Mouse (Mus musculus) midbrain, embryonic 14.5 days (tissue): Measurements from ENCODE around the gene Cma2. TPM values are rescaled to one million over a fixed set of nuclear protein-coding genes. Genes with fewer than 3 reads are reported as not detected.

Experiments
- ATAC-seq: fragments of 200-750 bp; cut with Nextera tagmentation; 2 replicates; pipeline ENCODE4 v1.8.0; 2017; ENCODE audit warnings: moderate number of reproducible peaks, moderate library complexity; ENCODE audit not compliant: low FRiP score, low TSS enrichment
- DNase-seq: peaks from one replicate; pipeline ENCODE4 v3.0.0-alpha.2; 2015
- H3K27ac ChIP-seq: fragments of 300-500 bp; sonication (generic); replicated peaks from 2 replicates; pipeline ENCODE4 v1.5.1; 2014; ENCODE audit warnings: mild to moderate bottlenecking, low read depth, low read length, moderate library complexity
- H3K27me3 ChIP-seq: fragments of 300-500 bp; sonication (generic); 2 replicates; pipeline ENCODE4 v1.6.1; 2014; ENCODE audit warnings: low read length, control low read depth, mixed read lengths; ENCODE audit not compliant: control insufficient read depth, insufficient read depth
- H3K36me3 ChIP-seq: fragments of 300-500 bp; sonication (generic); 2 replicates; pipeline ENCODE4 v1.6.1; 2014; ENCODE audit warnings: low read length, control low read depth; ENCODE audit not compliant: control insufficient read depth, insufficient read depth
- H3K4me1 ChIP-seq: fragments of 300-500 bp; sonication (generic); 2 replicates; pipeline ENCODE4 v1.6.1; 2014; ENCODE audit warnings: mild to moderate bottlenecking, antibody characterized with exemption, low read length, control low read depth; ENCODE audit not compliant: control insufficient read depth, insufficient read depth
- H3K4me2 ChIP-seq: fragments of 300-500 bp; sonication (generic); 2 replicates; pipeline ENCODE4 v1.6.1; 2014; ENCODE audit warnings: mild to moderate bottlenecking, low read length, moderate library complexity
- H3K4me3 ChIP-seq: fragments of 300-500 bp; sonication (generic); replicated peaks from 2 replicates; pipeline ENCODE4 v1.5.1; 2014; ENCODE audit warnings: low read depth, low read length
- H3K9ac ChIP-seq: fragments of 300-500 bp; sonication (generic); replicated peaks from 2 replicates; pipeline ENCODE4 v1.6.1; 2014; ENCODE audit warnings: mild to moderate bottlenecking, low read length, moderate library complexity
- H3K9me3 ChIP-seq: fragments of 300-500 bp; sonication (generic); 2 replicates; pipeline ENCODE4 v1.6.1; 2016; ENCODE audit warnings: low read length, control low read depth, mixed read lengths; ENCODE audit not compliant: control insufficient read depth
- WGBS: fragments of 180-500 bp; shearing (Covaris S2); extraction: QIAGEN DNeasy Blood & Tissue Kit; methylation state at CpG from one replicate; pipeline ENCODE4 v1.1.7; 2014; 5-methylcytosine and 5-hydroxymethylcytosine counted together
- polyA plus RNA-seq: library from polyadenylated mRNA; unstranded; fragments of >200 nt; fragmentation: Nextera tagmentation; extraction: Ambion mirVana; gene quantifications from 2 replicates; pipeline ENCODE4 v1.2.1, GENCODE M21; 2014

The Cma2 gene
- not detected in 2 replicates for polyA plus RNA-seq

DNA sequence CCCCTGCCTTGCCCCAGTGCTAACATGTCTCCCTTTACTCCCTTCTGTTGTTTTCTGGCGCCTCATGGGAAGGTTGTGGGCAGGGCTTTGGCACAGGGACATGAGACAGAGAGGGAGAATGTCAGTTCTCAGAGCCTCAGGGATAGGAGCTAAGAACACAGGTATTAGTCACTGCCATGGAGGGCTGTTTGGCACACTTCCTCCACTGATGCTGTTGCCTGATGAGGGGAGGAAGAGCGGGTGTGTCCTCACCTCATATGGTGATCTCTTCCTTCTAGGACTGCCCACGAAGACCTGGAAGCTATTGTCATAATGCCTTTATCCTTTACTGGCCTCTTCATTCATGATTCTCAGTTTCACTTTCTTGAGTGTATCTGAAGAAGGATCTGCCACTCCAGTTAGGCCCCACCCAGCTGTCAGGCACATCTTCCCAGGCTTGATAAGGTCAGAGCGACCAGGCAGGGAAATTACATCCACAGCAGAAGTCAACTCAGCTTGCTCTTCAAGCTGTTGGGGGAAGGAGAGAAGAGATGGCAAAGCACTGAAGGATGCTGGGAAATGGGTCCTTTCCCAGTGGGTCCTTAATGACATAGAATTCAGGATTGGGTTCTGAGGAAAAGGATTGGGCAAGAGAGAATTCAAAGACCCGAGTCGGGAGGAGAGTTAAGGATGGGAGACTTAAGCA lies at the start of gene Cma2:
Gene Cma2, plus strand, starts transcription at position 635 of the 685 bp plus-strand sequence.
- H3K9ac ChIP-seq = no peak within 1 kb of the TSS
- 90% methylated on average over 6 of the region's 6 CpGs for WGBS

DNA sequence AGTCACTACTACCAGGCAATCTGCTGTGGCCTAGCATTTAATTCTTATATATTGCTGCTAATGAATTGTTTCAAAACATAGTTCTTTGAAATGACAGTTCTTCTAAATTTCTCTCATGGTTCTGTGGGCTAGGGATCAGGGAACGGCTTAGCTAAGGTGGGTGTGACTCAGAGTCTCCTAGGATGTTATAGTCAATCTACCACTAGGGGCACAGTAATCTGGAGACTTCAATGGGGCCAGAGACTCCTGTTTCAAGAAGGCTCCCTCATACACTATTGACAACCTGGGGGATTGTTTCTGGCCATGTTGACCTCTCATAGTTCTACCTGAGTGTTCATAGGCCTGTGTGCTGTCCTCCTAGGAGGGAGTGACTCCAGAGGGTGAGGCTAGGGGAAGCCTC lies 45.3 kb upstream of the Cma2 start:
- WGBS = 25% methylated on average over 1 of the region's 1 CpGs
- ATAC-seq (no peak), DNase-seq (no peak)
- H3K27ac ChIP-seq = no peak overlapping the region
- no peak overlapping the region for H3K4me2 ChIP-seq
- H3K9me3 ChIP-seq = no peaks in the 10 kb centered on the region
- H3K4me1 ChIP-seq = peaks cover 6% of the 10 kb centered on the region
- no peak overlapping the region for H3K4me3 ChIP-seq
- no peak overlapping the region for H3K9ac ChIP-seq
- H3K27me3 ChIP-seq = no peaks in the 10 kb centered on the region
- H3K36me3 ChIP-seq = no peaks in the 10 kb centered on the region

More for the DNA sequence above, at the start of gene Cma2:
- no peak within 1 kb of the TSS for H3K4me2 ChIP-seq
- H3K27ac ChIP-seq = no peak within 1 kb of the TSS
- no peak within 1 kb of the TSS for H3K4me3 ChIP-seq
- H3K27me3 ChIP-seq = no peaks in the 10 kb centered on the region
- H3K36me3 ChIP-seq = no peaks in the 10 kb centered on the region
- no peaks in the 10 kb centered on the region for H3K9me3 ChIP-seq
- no peak for ATAC-seq
- DNase-seq = no peak
- no peaks in the 10 kb centered on the region for H3K4me1 ChIP-seq

DNA sequence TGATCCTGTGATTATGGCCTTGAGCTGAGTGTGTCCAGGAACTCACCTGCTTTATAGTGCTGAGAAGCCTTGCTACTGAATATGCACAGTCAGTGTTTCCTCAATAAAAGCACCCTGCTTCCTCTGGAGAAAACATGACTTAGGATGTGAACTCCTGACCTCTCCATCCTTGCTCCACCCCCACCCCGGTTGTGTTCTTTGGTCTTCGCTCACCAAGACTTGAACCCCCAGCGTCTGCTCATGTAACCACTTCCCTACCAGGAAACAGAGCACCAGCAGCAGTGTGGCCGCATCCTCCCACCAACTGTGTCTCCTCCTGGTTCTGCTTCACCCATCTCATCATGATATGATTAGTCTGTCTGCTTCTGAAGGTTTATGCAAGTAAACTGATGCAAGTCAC lies 37.4 kb upstream of the Cma2 start:
- Histone ChIP-seq H3K27ac (no peak overlapping the region), H3K9me3 (no peaks in the 10 kb centered on the region), H3K4me3 (no peak overlapping the region), H3K36me3 (no peaks in the 10 kb centered on the region), H3K4me2 (no peak overlapping the region), H3K27me3 (no peaks in the 10 kb centered on the region), H3K9ac (no peak overlapping the region), H3K4me1 (no peaks in the 10 kb centered on the region)
- 63% methylated on average over 4 of the region's 4 CpGs for whole genome bisulfite sequencing
- DNase-seq (no peak), ATAC-seq (no peak)

DNA sequence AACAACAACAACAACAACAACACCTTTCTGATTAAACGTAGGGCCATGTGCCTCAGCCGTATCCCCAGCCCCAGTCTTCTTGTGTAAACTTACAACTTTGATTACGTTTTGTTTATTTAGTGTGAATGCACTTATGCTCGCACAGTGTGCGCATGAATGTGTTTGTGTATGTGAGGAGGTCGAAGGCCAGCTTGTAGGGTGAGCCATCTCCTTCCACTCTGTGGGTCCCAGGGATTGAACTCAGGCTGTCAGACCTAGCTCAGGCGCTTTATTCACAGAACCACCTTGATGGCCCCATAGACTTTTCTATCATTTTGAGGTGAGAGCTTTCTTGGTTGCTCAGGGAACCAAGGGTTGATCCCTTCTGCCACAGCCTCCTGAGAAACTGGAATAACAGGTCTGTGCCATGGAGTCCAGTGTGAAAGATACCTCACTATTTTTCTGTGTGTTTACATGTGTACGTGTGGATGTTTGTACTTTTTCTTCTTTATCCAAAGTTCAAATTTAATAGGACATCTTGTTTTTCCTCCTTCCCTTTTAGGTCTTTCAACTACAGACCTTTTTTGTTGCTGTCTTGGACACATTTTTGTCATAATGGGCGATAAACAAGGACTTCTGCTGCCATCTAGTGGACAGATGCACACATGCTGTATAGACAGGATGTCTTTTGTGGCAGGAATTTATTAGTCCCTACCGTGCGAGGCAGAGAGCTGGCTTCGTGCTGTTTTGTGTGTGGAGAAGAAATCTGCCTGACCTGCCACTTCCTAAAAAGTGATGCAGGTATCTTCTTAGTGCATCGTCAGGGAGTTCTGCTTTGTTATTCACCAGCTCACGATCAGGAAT lies 32.3 kb upstream of the Cma2 start:
- WGBS = 42% methylated on average over 14 of the region's 14 CpGs
- Histone ChIP-seq H3K4me2 (peak overlapping the region; percentile 35; the same call in 1 of the 2 replicates), H3K9ac (0 out of 2 replicates have a peak overlapping the region, but pooled peaks have one; percentile 27), H3K36me3 (no peaks in the 10 kb centered on the region), H3K27ac (no peak overlapping the region), H3K9me3 (no peaks in the 10 kb centered on the region), H3K4me3 (no peak overlapping the region), H3K4me1 (no peaks in the 10 kb centered on the region), H3K27me3 (no peaks in the 10 kb centered on the region)
- ATAC-seq = peak; percentile 78; the same call in 1 of the 2 replicates
- DNase-seq = peak; percentile 97

DNA sequence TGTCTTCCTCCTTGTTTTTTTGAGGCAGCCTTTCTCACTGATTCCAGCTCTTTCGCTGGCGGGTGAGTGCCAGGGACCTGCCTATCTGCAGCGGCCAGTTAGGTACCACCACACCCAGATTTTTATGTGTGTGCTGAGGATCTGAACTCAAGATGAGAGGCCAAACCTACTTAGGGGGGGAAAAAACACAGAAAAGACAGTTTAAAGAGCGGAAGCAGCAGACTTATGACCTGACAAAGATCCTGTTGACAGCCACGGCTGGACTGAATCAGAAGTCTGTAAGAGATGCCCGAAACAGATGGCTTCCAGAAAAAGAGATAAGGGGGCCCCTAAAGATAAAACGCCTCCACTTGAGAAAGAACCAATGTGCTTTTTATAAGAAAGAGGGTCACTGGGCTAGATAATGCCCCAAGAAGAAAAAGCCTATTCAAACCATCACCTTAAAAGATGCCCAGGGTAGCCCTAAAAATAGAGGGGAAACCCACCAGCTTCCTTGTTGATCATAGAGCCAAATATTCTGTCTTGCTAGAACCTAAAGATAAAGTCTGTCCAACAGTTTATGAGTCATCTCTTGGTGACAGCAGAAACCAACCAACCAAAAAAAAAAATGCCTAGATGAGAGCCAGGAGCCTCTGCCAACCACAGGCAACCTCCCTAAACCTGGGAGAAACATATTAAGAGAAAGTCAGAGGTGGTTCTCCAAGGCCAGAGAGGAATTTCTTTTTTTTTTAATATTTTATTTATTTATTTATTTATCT lies 28.1 kb upstream of the Cma2 start:
- Histone ChIP-seq H3K4me3 (no peak overlapping the region), H3K27me3 (no peaks in the 10 kb centered on the region), H3K4me2 (no peak overlapping the region), H3K36me3 (no peaks in the 10 kb centered on the region), H3K9me3 (no peaks in the 10 kb centered on the region), H3K4me1 (no peaks in the 10 kb centered on the region), H3K27ac (no peak overlapping the region), H3K9ac (no peak overlapping the region)
- DNase-seq (no peak), ATAC-seq (no peak)
- 87% methylated on average over 7 of the region's 7 CpGs for WGBS

DNA sequence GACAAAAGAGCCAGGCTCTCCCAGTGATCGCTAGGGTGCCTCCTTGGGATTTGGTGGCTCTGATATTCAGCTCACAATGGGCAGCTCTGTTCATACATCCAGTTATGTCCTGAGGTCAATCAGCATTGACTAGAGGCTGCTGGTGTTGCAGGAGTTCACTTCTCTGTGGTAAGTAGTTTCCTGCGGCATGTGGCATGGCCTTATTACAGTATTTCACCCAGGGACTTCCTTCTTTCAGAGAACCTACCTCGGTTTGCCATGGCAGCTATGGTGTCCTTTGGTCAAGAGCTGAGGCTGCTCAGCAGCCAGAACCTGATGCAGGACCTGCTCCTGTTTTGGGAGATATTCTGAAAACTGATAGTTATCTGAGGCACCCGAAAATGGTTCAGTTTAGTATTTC lies 23.9 kb upstream of the Cma2 start:
- no peaks in the 10 kb centered on the region for H3K36me3 ChIP-seq
- 89% methylated on average over 4 of the region's 4 CpGs for WGBS

DNA sequence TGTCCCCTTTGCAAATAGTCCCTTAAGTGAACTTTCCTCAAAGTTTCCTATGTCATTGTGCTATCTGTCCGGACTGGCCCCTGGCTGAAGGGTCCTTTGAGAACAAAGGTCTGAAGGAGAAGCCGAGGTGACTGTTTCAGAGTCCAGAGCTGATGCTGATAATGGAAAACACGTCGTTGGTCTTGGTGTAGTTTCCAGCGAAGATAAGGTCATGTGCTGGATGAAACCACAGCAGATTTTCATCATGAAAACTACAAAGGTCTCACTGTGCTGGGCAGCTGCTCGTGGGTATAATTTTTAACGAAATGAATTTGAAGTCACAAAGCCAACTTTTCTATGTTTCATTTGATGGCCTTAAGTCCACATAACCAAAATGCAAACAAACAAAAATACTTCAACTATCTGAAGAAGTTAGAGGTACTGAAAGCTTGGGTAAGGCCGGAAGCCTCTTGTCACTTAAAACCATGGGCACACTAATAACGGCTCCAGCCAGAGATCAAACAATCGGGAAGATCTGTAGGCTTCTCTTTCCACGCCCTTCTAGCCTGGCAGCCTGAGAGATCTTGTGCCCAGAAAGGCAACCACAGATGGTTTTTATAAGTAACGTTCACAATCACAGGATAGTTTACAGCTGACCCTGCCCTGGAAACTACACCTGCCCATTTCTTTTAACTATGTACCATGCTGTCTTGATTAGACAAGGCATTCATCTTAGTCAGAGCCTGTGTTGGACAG lies 21.4 kb upstream of the Cma2 start:
- Histone ChIP-seq H3K4me2 (no peak overlapping the region), H3K4me1 (no peaks in the 10 kb centered on the region), H3K27ac (no peak overlapping the region), H3K9me3 (no peaks in the 10 kb centered on the region), H3K9ac (no peak overlapping the region), H3K4me3 (no peak overlapping the region), H3K36me3 (no peaks in the 10 kb centered on the region), H3K27me3 (no peaks in the 10 kb centered on the region)
- DNase-seq (no peak), ATAC-seq (no peak)
- WGBS = 88% methylated on average over 12 of the region's 12 CpGs

More for the DNA sequence above, 23.9 kb upstream of the Cma2 start:
- no peaks in the 10 kb centered on the region for H3K9me3 ChIP-seq
- no peaks in the 10 kb centered on the region for H3K4me1 ChIP-seq
- no peak for DNase-seq
- no peak overlapping the region for H3K27ac ChIP-seq
- H3K4me3 ChIP-seq = no peak overlapping the region
- H3K9ac ChIP-seq = no peak overlapping the region
- H3K4me2 ChIP-seq = no peak overlapping the region
- ATAC-seq = no peak
- no peaks in the 10 kb centered on the region for H3K27me3 ChIP-seq

DNA sequence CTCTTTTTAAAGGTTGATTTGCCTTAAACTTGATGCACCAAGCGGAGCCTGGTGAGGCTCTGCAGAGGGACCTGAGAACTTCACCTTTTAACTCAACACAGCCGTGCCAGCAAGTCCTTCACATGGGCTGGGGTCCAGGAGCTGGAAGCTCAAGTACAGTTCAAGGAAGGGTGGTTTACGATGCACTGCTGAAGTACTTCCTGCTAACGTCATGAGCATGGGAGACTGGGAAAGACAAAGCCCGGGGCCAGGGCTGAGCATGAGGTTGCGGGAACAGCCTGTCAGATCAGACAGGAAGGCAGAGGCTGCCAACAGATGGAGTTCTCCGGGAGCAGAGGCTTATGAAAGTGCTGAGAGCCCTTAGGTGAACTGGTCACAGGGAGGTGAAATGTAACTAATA lies 17.2 kb upstream of the Cma2 start:
- Histone ChIP-seq H3K4me2 (no peak overlapping the region), H3K4me3 (no peak overlapping the region), H3K9me3 (no peaks in the 10 kb centered on the region), H3K27me3 (no peaks in the 10 kb centered on the region), H3K27ac (no peak overlapping the region), H3K36me3 (no peaks in the 10 kb centered on the region), H3K4me1 (no peaks in the 10 kb centered on the region), H3K9ac (no peak overlapping the region)
- ATAC-seq (no peak), DNase-seq (peak; percentile 2)
- WGBS = 67% methylated on average over 7 of the region's 7 CpGs
